Mouse (Mus musculus): Measurements from ENCODE around the gene Rps6kb2. TPM values are rescaled to one million over a fixed set of nuclear protein-coding genes. Genes with fewer than 3 reads are reported as not detected.
A peak's percentile ranks its signal among the peaks of the same experiment; 100 is the strongest.

The Rps6kb2 gene
- 37.9 and 42.5 TPM in 2 replicates for polyA plus RNA-seq (2012; rRNA removed)

GRCm38 (mm10) chr19:4162646-4163542, at the start of gene Rps6kb2:
Gene Rps6kb2, minus strand, starts transcription at chr19:4163354.
- Histone ChIP-seq H3K27ac (ENCODE audit: insufficient read depth, low read depth, low read length) (no peak within 1 kb of the TSS), H3K4me1 (ENCODE audit: control insufficient read depth, insufficient read depth, insufficient read length, low read length) (peaks cover 7% of the 10 kb centered on the region; the same call in 1 of the 2 replicates), H3K27me3 (ENCODE audit: control insufficient read depth, insufficient read depth, low read length) (no peaks in the 10 kb centered on the region), H3K4me3 (ENCODE audit: low read depth, low read length) (peak within 1 kb of the TSS; percentile 86), H3K36me3 (ENCODE audit: control insufficient read depth, insufficient read depth, low read length) (peaks cover 17% of the 10 kb centered on the region)
- WGBS = 6% methylated on average over 42 of the region's 42 CpGs
- TF ChIP-seq POLR2A (IDR thresholded peaks at IDR 0.05; ENCODE audit: low read depth, low read length) (peak; percentile 34; the same call in 1 of the 2 replicates), CTCF (IDR thresholded peaks at IDR 0.05; ENCODE audit: extremely low read depth, insufficient read length, insufficient replicate concordance, low read depth, low read length) (no peak)

- Histone ChIP-seq H3K27ac (ENCODE audit: insufficient read depth, low read depth, low read length) (no peak overlapping the region), H3K36me3 (ENCODE audit: control insufficient read depth, insufficient read depth, low read length) (no peaks in the 10 kb centered on the region), H3K4me1 (ENCODE audit: control insufficient read depth, insufficient read depth, insufficient read length, low read length) (peaks cover 9% of the 10 kb centered on the region), H3K27me3 (ENCODE audit: control insufficient read depth, insufficient read depth, low read length) (peaks cover 21% of the 10 kb centered on the region), H3K4me3 (ENCODE audit: low read depth, low read length) (no peak overlapping the region)
- WGBS = 83% methylated on average over 4 of the region's 4 CpGs
- no peak for TF ChIP-seq CTCF (IDR thresholded peaks at IDR 0.05; ENCODE audit: extremely low read depth, insufficient read length, insufficient replicate concordance, low read depth, low read length)
- no peak for TF ChIP-seq POLR2A (IDR thresholded peaks at IDR 0.05; ENCODE audit: low read depth, low read length)
Observed at GRCm38 (mm10) chr19:4211891-4212588, 48.9 kb upstream of the Rps6kb2 start.

- H3K4me1 ChIP-seq (ENCODE audit: control insufficient read depth, insufficient read depth, insufficient read length, low read length) = peaks cover 4% of the 10 kb centered on the region
- TF ChIP-seq CTCF (IDR thresholded peaks at IDR 0.05; ENCODE audit: extremely low read depth, insufficient read length, insufficient replicate concordance, low read depth, low read length) (no peak), POLR2A (IDR thresholded peaks at IDR 0.05; ENCODE audit: low read depth, low read length) (no peak)
- 77% methylated on average over 5 of the region's 5 CpGs for WGBS
- no peak overlapping the region for H3K27ac ChIP-seq (ENCODE audit: insufficient read depth, low read depth, low read length)
- H3K4me3 ChIP-seq (ENCODE audit: low read depth, low read length) = no peak overlapping the region
- peaks cover 1% of the 10 kb centered on the region for H3K27me3 ChIP-seq (ENCODE audit: control insufficient read depth, insufficient read depth, low read length)
- H3K36me3 ChIP-seq (ENCODE audit: control insufficient read depth, insufficient read depth, low read length) = no peaks in the 10 kb centered on the region
Observed at GRCm38 (mm10) chr19:4208563-4208962, 45.4 kb upstream of the Rps6kb2 start.

GRCm38 (mm10) chr19:4206971-4207370, 43.8 kb upstream of the Rps6kb2 start:
- Histone ChIP-seq H3K27me3 (ENCODE audit: control insufficient read depth, insufficient read depth, low read length) (no peaks in the 10 kb centered on the region), H3K27ac (ENCODE audit: insufficient read depth, low read depth, low read length) (no peak overlapping the region), H3K4me3 (ENCODE audit: low read depth, low read length) (no peak overlapping the region), H3K36me3 (ENCODE audit: control insufficient read depth, insufficient read depth, low read length) (no peaks in the 10 kb centered on the region), H3K4me1 (ENCODE audit: control insufficient read depth, insufficient read depth, insufficient read length, low read length) (peaks cover 6% of the 10 kb centered on the region)
- TF ChIP-seq POLR2A (IDR thresholded peaks at IDR 0.05; ENCODE audit: low read depth, low read length) (no peak), CTCF (IDR thresholded peaks at IDR 0.05; ENCODE audit: extremely low read depth, insufficient read length, insufficient replicate concordance, low read depth, low read length) (peak; percentile 95)
- 4% methylated on average over 2 of the region's 2 CpGs for WGBS

GRCm38 (mm10) chr19:4204889-4205288, 41.7 kb upstream of the Rps6kb2 start:
- H3K36me3 ChIP-seq (ENCODE audit: control insufficient read depth, insufficient read depth, low read length) = no peaks in the 10 kb centered on the region
- no peaks in the 10 kb centered on the region for H3K27me3 ChIP-seq (ENCODE audit: control insufficient read depth, insufficient read depth, low read length)
- TF ChIP-seq POLR2A (IDR thresholded peaks at IDR 0.05; ENCODE audit: low read depth, low read length) = no peak
- TF ChIP-seq CTCF (IDR thresholded peaks at IDR 0.05; ENCODE audit: extremely low read depth, insufficient read length, insufficient replicate concordance, low read depth, low read length) = no peak
- H3K27ac ChIP-seq (ENCODE audit: insufficient read depth, low read depth, low read length) = no peak overlapping the region
- peaks cover 16% of the 10 kb centered on the region for H3K4me1 ChIP-seq (ENCODE audit: control insufficient read depth, insufficient read depth, insufficient read length, low read length)
- no peak overlapping the region for H3K4me3 ChIP-seq (ENCODE audit: low read depth, low read length)
- 66% methylated on average over 4 of the region's 4 CpGs for WGBS

- no peak for TF ChIP-seq POLR2A (IDR thresholded peaks at IDR 0.05; ENCODE audit: low read depth, low read length)
- TF ChIP-seq CTCF (IDR thresholded peaks at IDR 0.05; ENCODE audit: extremely low read depth, insufficient read length, insufficient replicate concordance, low read depth, low read length) = no peak
- H3K27me3 ChIP-seq (ENCODE audit: control insufficient read depth, insufficient read depth, low read length) = no peaks in the 10 kb centered on the region
- peaks cover 14% of the 10 kb centered on the region for H3K4me1 ChIP-seq (ENCODE audit: control insufficient read depth, insufficient read depth, insufficient read length, low read length)
- no peak overlapping the region for H3K4me3 ChIP-seq (ENCODE audit: low read depth, low read length)
- H3K27ac ChIP-seq (ENCODE audit: insufficient read depth, low read depth, low read length) = no peak overlapping the region
- H3K36me3 ChIP-seq (ENCODE audit: control insufficient read depth, insufficient read depth, low read length) = peaks cover 2% of the 10 kb centered on the region; the same call in 1 of the 2 replicates
- 63% methylated on average over 13 of the region's 13 CpGs for WGBS
Observed at GRCm38 (mm10) chr19:4203604-4204326, 40.6 kb upstream of the Rps6kb2 start.
